Mouse (Mus musculus) heart, adult 11 months (tissue): Measurements from ENCODE around the gene Acot1.
"Not testable (repeated sequence)": the region's sequence is repeated elsewhere in the genome, so short reads cannot be mapped to it uniquely, and the experiment has no call there.

Experiments used
- DNase-seq: peaks from one replicate; pipeline ENCODE4 v3.0.0; 2022

Gene Acot1

GRCm38 (mm10) chr12:84022266-84022665, 13.0 kb downstream of the Acot1 start:
- DNase-seq: not testable (repeated sequence)

- DNase-seq: no peak
Measured at GRCm38 (mm10) chr12:84023052-84023745, 13.9 kb downstream of the Acot1 start.

GRCm38 (mm10) chr12:84025888-84026287, 16.6 kb downstream of the Acot1 start:
- DNase-seq: no peak

- not testable (repeated sequence) for DNase-seq
Measured at GRCm38 (mm10) chr12:84028328-84028727, 19.0 kb downstream of the Acot1 start.

- DNase-seq: not testable (repeated sequence)
Measured at GRCm38 (mm10) chr12:84029043-84029442, 19.8 kb downstream of the Acot1 start.

- peak; percentile 95 for DNase-seq
Measured at GRCm38 (mm10) chr12:84030659-84031332, 21.5 kb downstream of the Acot1 start.

GRCm38 (mm10) chr12:84032854-84033253, 23.6 kb downstream of the Acot1 start:
- DNase-seq: no peak

GRCm38 (mm10) chr12:84033302-84033701, 24.0 kb downstream of the Acot1 start:
- not testable (repeated sequence) for DNase-seq

- DNase-seq: no peak
Measured at GRCm38 (mm10) chr12:84034108-84034507, 24.8 kb downstream of the Acot1 start.

- DNase-seq: not testable (repeated sequence)
Measured at GRCm38 (mm10) chr12:84038241-84038640, 29.0 kb downstream of the Acot1 start, which contains the start of gene Acot4. Acot4 (plus strand) TSS chr12:84038379.

- DNase-seq: peak; percentile 91
Measured at GRCm38 (mm10) chr12:84038691-84039111, 29.4 kb downstream of the Acot1 start, which contains the start of gene Gm49366. Gm49366 (plus strand) TSS chr12:84038935.

- DNase-seq: no peak
Measured at GRCm38 (mm10) chr12:84042248-84042647, 33.0 kb downstream of the Acot1 start.

- peak; percentile 16 for DNase-seq
Measured at GRCm38 (mm10) chr12:84044045-84044444, 34.8 kb downstream of the Acot1 start.

- DNase-seq: peak; percentile 40
Measured at GRCm38 (mm10) chr12:84046906-84047305, 37.6 kb downstream of the Acot1 start.

GRCm38 (mm10) chr12:84050744-84051143, 41.5 kb downstream of the Acot1 start:
- peak; percentile 76 for DNase-seq

- peak; percentile 71 for DNase-seq
Measured at GRCm38 (mm10) chr12:84051937-84052474, 42.7 kb downstream of the Acot1 start, which contains the start of gene Acot3. Acot3 (plus strand) TSS chr12:84052144.

GRCm38 (mm10) chr12:84052609-84053008, 43.3 kb downstream of the Acot1 start:
- no peak for DNase-seq

GRCm38 (mm10) chr12:84053173-84053572, 43.9 kb downstream of the Acot1 start:
- peak; percentile 55 for DNase-seq

GRCm38 (mm10) chr12:84053679-84054391, 44.5 kb downstream of the Acot1 start:
- no peak for DNase-seq

- DNase-seq: no peak
Measured at GRCm38 (mm10) chr12:84060946-84061345, 51.7 kb downstream of the Acot1 start.

- DNase-seq: peak; percentile 72
Measured at GRCm38 (mm10) chr12:84062336-84062735, 53.0 kb downstream of the Acot1 start.

- peak; percentile 88 for DNase-seq
Measured at GRCm38 (mm10) chr12:84063228-84063627, 53.9 kb downstream of the Acot1 start.

- DNase-seq: no peak
Measured at GRCm38 (mm10) chr12:84063833-84064232, 54.5 kb downstream of the Acot1 start.
